Mouse (Mus musculus) embryonic stem cell, embryonic (primary cell): ENCODE data around the gene Cep57l1.

ENCODE experiments used
- CTCF ChIA-PET, 4 experiments: fragments of 300-600 bp in 2 of 4; fragments of 350-600 bp in 2 of 4; sonication (Branson Sonifier 250); formaldehyde crosslinking; loops; one replicate each; lab custom pipeline; 2022; ENCODE audit warnings: inconsistent platforms in 2 of 4; lab: Charles Lee
- POLR2A ChIA-PET, 4 experiments: fragments of 300-600 bp in 2 of 4; fragments of 350-600 bp in 2 of 4; sonication (Branson Sonifier 250); formaldehyde crosslinking; loops; one replicate each; lab custom pipeline; 2022; ENCODE audit warnings: antibody characterized with exemption in 4 of 4, inconsistent platforms in 1 of 4; lab: Charles Lee

The Cep57l1 gene

GRCm38 (mm10) chr10:41767254-41767653, 42.4 kb downstream of the Cep57l1 start:
- CTCF ChIA-PET = no interaction called here
- POLR2A ChIA-PET = interaction anchor here in 2 of 4 experiments (0.8 to 4.6 kb wide), 5 partner anchors 9 to 249 kb away, joined by 4 to 35 read pairs (median 9); partner anchors contain the start of gene Cd164 (in 1 of the 2)

GRCm38 (mm10) chr10:41766280-41766679, 43.4 kb downstream of the Cep57l1 start:
- CTCF ChIA-PET = interaction anchor here in 2 of 4 experiments (0.7 to 1.3 kb wide), 2 partner anchors 58 to 1158 kb away, joined by 3 read pairs; no protein-coding TSS in a partner anchor
- POLR2A ChIA-PET = interaction anchor here in 3 of 4 experiments (0.6 to 4.6 kb wide), 10 partner anchors 9 to 291 kb away, joined by 3 to 35 read pairs (median 4); partner anchors contain the start of gene Cd164 (in 1 of the 3)

- POLR2A ChIA-PET = interaction anchor here in 2 of 4 experiments (0.7 to 4.6 kb wide), 9 partner anchors 8 to 247 kb away, joined by 3 to 35 read pairs (median 5); partner anchors contain the start of gene Cd164 (in 1 of the 2)
- CTCF ChIA-PET = interaction anchor here in 1 of 4 experiments (1.3 kb wide), 1 partner anchor 59 kb away, joined by 3 read pairs; no protein-coding TSS in a partner anchor
Observed at GRCm38 (mm10) chr10:41765586-41765985, 44.1 kb downstream of the Cep57l1 start.

DNA sequence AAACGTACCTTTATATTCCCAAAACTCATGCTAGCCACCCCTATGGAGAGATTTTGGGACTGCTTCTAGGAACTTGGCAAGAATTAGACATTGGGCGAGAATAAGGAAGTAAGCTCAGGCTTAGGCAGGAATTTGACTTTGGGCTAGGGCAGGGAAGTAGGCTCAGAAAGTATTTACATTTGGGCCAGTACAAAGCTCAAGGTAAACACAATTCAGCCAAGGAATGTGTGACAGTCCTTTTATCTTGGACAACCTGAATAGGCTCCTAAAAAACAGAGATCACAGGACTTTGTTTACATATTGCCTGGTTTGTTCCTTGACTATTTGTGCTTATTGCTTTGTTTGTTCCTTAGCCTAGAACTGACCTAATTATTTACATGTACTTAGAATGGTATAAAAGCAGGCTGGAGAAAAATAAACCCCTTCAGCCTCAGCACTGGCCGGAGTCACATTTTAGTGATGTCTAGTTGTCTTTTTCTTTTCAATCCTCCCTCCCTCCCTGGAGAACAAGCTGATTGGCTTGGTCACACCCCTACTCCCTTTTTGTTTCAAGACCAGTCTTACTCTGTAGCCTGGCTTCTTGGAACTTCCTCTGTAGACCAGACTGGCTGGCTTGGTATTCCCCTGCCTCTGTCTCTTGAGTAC, 45.8 kb downstream of the Cep57l1 start:
- CTCF ChIA-PET = interaction anchor here in 1 of 4 experiments (1.6 kb wide), 1 partner anchor 74 kb away, joined by 3 read pairs; no protein-coding TSS in a partner anchor
- POLR2A ChIA-PET = interaction anchor here in 3 of 4 experiments (0.6 to 4.6 kb wide), 19 partner anchors 10 to 514 kb away, joined by 3 to 35 read pairs (median 5); partner anchors contain the start of gene Cd164 (in 2 of the 3)

GRCm38 (mm10) chr10:41760866-41761265, 48.8 kb downstream of the Cep57l1 start:
- POLR2A ChIA-PET = interaction anchor here in 1 of 4 experiments (0.9 to 4.0 kb wide), 4 partner anchors 9 to 50 kb away, joined by 3 to 17 read pairs (median 6); partner anchors contain the start of gene Sesn1
- CTCF ChIA-PET = no interaction called here

- CTCF ChIA-PET = interaction anchor here in 2 of 4 experiments (0.6 kb wide), 2 partner anchors 176 to 213 kb away, joined by 3 to 5 read pairs; no protein-coding TSS in a partner anchor
- POLR2A ChIA-PET = interaction anchor here in 2 of 4 experiments (1.1 to 2.6 kb wide), 4 partner anchors 10 to 109 kb away, joined by 3 to 27 read pairs (median 3); no protein-coding TSS in a partner anchor
Observed at GRCm38 (mm10) chr10:41758041-41758440, 51.6 kb downstream of the Cep57l1 start.

DNA sequence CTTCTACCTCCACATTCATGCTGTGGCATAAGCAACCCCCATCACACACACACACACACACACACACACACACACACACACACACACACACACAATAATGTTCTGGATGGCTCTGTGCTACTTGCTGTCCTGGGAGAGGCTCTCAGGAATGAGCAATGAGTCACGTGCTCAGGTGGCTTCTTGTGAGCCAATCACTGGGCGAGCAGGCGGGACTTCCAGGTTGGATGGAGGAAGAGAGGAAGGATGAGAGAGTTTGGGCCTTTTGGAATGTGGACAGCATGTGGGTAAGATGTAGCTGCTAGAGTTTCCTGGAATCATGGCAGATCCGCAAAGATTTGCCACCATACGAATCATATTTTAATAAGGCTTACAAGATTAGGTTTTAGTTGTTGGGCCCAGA, 52.4 kb downstream of the Cep57l1 start:
- ChIA-PET POLR2A (interaction anchor here (0.5 to 2.6 kb wide), 13 partner anchors 10 to 1478 kb away, joined by 3 to 27 read pairs (median 4); no protein-coding TSS in a partner anchor), CTCF (no interaction called here)

DNA sequence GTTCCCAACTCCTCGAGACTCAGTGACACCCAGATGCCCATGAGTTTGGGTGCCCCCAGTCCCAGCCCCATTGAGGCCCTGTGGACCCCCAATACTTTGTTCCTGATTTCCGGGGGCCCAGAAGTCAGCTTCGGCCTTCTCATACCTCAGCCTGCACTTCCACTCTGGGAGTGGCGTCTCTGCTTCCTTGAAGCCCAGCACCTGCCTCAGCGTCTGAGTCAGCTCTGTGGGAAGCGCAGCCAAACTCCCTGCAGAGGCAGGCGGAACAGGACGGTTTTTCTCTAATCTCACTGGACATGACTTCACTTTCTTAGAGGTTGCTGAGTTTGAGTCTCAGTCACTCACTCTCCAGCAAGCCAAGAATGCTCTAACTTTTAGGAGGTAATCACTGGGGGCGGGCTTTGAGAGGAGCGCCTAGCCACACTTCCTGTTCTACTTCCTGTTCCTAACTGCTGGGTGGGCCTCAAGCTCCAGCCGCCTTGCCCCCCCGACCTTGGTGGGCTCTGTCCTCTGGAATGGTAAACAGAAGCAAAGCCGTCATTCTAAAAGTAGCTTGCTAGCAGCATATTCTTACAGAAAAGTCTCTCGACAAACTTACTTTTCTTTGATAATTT, 57.7 kb downstream of the Cep57l1 start:
- ChIA-PET CTCF (interaction anchor here in 3 of 4 experiments (0.5 to 0.7 kb wide), 3 partner anchors 71 to 234 kb away, joined by 3 read pairs; no protein-coding TSS in a partner anchor), POLR2A (interaction anchor here in 3 of 4 experiments (0.7 to 2.9 kb wide), 21 partner anchors 9 to 284 kb away, joined by 3 to 35 read pairs (median 4); partner anchors contain the start of genes Cd164 (in 1 of the 3) and Sesn1 (in 1 of the 3))

- CTCF ChIA-PET = interaction anchor here in 2 of 4 experiments (0.6 to 0.7 kb wide), 2 partner anchors 55 to 904 kb away, joined by 3 to 5 read pairs; no protein-coding TSS in a partner anchor
Observed at GRCm38 (mm10) chr10:41749306-41749705, 60.4 kb downstream of the Cep57l1 start.

DNA sequence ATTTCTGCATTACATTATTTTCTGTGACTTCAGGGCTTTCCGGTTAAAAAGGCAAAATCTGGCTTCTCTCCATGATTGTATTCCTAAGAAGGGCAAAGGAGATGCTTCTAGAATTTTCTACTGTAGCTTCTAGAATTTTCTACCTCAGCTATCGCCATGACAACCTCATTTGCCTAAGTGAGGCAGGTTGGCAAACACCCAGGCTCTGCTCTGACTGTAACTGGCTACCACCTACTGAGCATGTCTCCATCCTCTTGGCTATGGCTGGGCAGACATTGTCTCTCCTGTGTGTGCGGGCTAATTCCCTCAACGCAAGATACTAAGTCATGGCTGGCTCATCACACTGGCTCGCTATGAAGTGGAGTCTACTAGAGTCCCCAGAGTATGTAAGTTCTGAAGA, 63.1 kb downstream of the Cep57l1 start:
- CTCF ChIA-PET = no interaction called here
- POLR2A ChIA-PET = no interaction called here

More at GRCm38 (mm10) chr10:41749306-41749705, 60.4 kb downstream of the Cep57l1 start:
- POLR2A ChIA-PET = interaction anchor here in 1 of 4 experiments (0.7 kb wide), 1 partner anchor 278 kb away, joined by 4 read pairs; no protein-coding TSS in a partner anchor

GRCm38 (mm10) chr10:41744006-41744405, 65.7 kb downstream of the Cep57l1 start:
- POLR2A ChIA-PET = interaction anchor here in 1 of 4 experiments (1.4 to 4.4 kb wide), 2 partner anchors 11 to 14 kb away, joined by 3 to 15 read pairs; no protein-coding TSS in a partner anchor
- CTCF ChIA-PET = no interaction called here

DNA sequence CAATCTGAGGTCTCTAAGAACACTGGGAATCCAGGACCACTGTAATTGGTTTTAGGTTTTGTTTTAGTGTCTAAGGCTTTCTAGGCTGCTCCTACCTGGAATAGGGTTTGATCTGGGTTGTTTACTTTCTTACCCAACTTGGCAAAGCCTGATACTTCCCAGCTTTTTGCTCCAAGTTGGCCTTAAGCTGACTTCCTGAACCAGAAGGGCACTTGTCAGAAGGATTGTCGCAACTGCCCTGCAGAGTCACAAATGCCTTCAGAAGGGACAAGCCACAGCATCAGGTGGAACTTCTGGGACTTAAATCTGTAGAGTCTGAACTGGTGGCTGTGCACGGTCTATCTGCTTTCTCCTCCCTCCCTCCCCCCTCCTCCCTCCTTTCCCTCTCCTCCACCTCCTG, 69.5 kb downstream of the Cep57l1 start:
- ChIA-PET POLR2A (no interaction called here), CTCF (no interaction called here)

DNA sequence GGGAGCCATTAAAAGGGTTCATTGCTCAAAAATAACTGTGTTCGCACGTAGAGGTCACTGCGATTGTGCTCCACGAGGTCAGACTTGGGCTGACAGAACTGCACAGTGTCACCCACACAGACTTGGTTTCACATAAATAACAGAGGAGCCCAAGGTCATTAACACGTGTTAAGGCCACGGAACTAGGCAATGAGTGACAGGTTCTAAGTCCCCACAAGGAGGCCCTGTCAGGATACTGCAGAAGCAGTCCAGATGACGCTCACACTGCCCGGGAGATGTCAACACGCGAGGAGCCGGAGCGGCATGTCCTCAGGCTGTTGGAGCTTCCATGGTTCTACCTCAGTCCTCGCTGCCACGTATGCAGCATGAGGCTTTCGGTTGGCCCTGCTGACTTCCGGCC, 72.4 kb downstream of the Cep57l1 start:
- ChIA-PET CTCF (no interaction called here), POLR2A (no interaction called here)

DNA sequence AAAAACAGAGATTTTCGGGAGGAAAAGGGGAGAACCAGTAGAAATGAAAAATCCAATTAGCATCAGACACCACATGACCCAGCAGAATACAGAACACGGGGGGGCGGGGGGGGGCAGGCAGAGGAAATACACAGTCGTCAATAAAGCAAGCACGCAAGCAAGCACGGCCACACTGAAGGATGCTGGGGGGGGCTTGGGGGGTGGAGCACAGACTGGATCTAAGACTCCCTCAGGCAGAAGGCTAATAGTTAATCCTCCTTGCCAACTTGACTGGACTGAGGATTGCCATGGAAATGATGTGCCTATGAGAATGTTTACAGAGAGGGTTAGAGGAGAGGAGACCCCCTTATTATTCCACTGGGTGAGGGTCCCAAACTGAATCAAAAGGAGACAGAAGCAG, 74.3 kb downstream of the Cep57l1 start:
- ChIA-PET POLR2A (interaction anchor here in 1 of 4 experiments (0.6 kb wide), 1 partner anchor 45 kb away, joined by 4 read pairs; no protein-coding TSS in a partner anchor), CTCF (no interaction called here)

DNA sequence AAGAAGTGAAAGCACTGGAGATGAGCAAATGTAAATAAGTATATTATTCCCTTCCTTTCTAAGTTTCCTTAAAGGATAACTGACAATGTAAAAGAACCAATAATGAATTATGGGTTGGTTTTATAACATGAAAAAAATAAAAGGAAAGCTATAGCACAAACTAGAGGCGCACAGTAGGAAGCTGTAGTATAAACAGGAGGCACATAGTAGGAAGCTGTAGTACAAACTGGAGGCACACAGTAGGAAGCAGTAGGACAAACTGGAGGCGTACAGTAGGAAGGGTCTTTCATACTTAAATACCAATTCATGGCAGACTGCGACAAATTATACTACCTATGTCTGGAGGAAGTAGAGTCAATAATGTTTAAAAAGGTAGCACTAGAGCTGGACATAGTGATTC, 76.5 kb downstream of the Cep57l1 start:
- CTCF ChIA-PET = no interaction called here
- POLR2A ChIA-PET = interaction anchor here in 1 of 4 experiments (1.1 to 3.7 kb wide), 2 partner anchors 11 to 60 kb away, joined by 3 to 15 read pairs; no protein-coding TSS in a partner anchor

GRCm38 (mm10) chr10:41731932-41732331, 77.7 kb downstream of the Cep57l1 start:
- ChIA-PET CTCF (no interaction called here), POLR2A (interaction anchor here in 1 of 4 experiments (1.6 to 3.7 kb wide), 2 partner anchors 10 to 12 kb away, joined by 3 to 15 read pairs; no protein-coding TSS in a partner anchor)

DNA sequence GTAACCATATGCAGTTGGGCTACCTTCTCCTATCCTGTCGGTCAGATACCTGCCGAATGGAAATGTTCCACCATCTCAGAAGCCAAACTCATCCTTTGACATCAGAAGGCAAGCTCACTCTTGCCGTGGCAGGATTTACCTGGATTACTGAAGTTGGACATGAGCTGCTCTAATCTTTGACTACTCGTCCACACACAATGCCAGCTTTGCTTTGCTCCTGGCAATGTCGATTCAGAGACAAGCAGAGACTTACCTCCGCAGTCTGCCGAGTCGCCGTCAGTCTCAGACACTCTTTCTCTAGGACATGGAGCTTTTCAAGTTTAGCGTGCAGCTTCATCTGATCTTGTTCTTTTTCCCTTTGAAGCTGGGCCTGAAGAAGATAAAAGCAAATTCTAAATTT, 78.9 kb downstream of the Cep57l1 start:
- POLR2A ChIA-PET = interaction anchor here in 1 of 4 experiments (1.1 to 3.7 kb wide), 3 partner anchors 8 to 26 kb away, joined by 3 to 15 read pairs (median 5); no protein-coding TSS in a partner anchor
- CTCF ChIA-PET = no interaction called here

DNA sequence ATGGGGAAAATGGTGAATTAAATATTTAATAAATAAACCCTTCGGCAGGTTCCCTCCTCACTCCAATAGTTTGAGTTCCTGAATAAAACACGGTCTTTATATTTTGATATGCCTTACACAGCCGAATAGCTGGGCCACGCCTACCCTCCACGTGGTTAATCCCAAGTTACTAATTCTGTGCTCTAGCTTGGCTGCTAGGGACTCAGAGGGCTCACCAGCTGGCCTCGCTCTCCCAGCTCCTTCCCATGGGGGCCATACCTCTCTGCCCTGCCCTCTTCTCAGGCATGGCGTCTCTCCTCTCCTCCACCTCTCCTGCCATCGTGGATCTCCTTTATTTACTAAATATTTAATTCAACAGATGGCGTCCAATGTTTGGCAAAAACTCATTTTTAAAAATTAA, 83.5 kb downstream of the Cep57l1 start:
- CTCF ChIA-PET = interaction anchor here in 1 of 4 experiments (1.2 kb wide), 1 partner anchor 44 kb away, joined by 4 read pairs; no protein-coding TSS in a partner anchor
- POLR2A ChIA-PET = interaction anchor here in 3 of 4 experiments (0.5 to 1.5 kb wide), 5 partner anchors 10 to 634 kb away, joined by 3 to 5 read pairs (median 3); partner anchors contain the start of gene Ccdc162 (in 1 of the 3)
